Mouse (Mus musculus) heart, postnatal 25 days (tissue): ENCODE data around the gene Pkd1l1. TPM values are rescaled to one million over a fixed set of nuclear protein-coding genes. Genes with fewer than 3 reads are reported as not detected.

Experiments
- total RNA-seq, 2 experiments: library from RNA; stranded (reverse); gene quantifications; 2 replicates each; pipeline ENCODE4 v1.2.3; 2021

Gene Pkd1l1
- total RNA-seq, 2 experiments from 2014 or later, result not detected

Other genes with a start within 250 kb of the Pkd1l1 start
- gene Hus1, start 37.9 kb upstream of the Pkd1l1 start, total RNA-seq, result 10 to 100 TPM; 12.1 TPM
- under 1 TPM; 0.57 to 0.61 TPM for gene Gm11992, start 75.3 kb upstream of the Pkd1l1 start, total RNA-seq
- 1 to 10 TPM; 1.8 to 2.4 TPM for gene Sun3, start 75.7 kb upstream of the Pkd1l1 start, total RNA-seq
- gene Upp1, start 144.8 kb upstream of the Pkd1l1 start, total RNA-seq, result 1 to 10 TPM; 5.5 to 7.5 TPM
- gene Abca13, start 218.7 kb upstream of the Pkd1l1 start, total RNA-seq, result not detected